Mouse (Mus musculus) thymus, postnatal 4 days (tissue): ENCODE data around the gene Cdk6.
"Not testable (repeated sequence)": the region's sequence is repeated elsewhere in the genome, so short reads cannot be mapped to it uniquely, and the experiment has no call there.

Source experiments
- DNase-seq: peaks from one replicate; pipeline ENCODE4 v3.0.0; 2021

Cdk6 gene

DNA sequence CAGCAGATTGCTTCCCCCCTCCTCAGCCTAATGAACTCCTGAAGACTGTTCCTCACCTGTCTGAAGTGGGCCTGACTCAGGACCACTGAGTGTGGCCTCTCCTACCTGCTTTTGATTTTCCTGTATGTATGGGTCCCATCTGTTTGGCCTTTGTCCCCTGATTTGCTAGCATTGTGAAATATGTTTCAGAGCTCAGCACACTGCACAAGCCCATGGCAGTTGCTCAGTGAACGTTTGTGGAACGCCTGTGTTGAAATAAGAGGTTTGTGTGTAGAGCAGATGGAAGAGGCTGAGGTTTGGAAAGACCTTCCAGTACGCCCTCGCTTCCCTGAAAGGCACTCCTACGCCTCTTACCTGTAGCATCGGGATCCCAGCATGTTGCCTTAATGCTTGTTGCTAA, 98.1 kb downstream of the Cdk6 start:
- DNase-seq, result not testable (repeated sequence)

DNA sequence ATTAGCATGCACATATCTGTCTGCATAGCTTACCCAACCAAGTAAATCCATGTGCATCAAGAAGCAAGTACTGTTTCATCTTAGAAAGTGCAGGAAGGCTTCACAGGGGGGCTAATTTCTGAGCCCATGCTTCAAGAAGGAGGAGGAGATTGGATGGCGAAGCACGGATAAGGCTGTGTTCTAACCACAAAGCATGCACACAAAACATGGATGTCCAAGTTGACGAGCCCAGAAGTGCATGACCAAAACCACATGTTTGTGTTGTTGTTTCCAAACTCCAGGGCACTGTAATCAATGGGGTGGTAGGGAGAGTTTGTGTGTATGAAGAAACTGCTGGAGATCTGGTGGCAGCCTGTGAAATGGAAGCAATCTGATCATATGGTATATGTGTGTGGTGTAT, 101.2 kb downstream of the Cdk6 start:
- DNase-seq, result not testable (repeated sequence)

DNA sequence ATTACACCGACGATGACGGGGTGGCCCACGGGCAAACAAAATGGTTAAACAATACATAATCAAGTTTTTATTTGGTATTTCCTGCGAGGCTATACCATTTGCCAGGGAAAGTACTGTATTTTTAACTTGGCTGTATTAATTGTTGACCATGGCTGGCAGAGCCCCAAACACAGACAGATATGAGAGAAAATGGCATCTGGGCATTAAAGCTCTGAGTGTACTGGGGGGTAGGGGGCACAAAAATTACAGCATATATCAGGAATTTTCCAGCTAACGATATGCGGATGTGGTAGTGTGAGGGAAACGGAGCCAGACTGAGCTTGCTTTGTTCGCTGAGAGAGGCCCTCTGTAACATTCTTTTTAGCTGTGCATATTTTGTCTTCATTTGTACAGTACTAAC, 109.9 kb downstream of the Cdk6 start:
- DNase-seq, result not testable (repeated sequence)

DNA sequence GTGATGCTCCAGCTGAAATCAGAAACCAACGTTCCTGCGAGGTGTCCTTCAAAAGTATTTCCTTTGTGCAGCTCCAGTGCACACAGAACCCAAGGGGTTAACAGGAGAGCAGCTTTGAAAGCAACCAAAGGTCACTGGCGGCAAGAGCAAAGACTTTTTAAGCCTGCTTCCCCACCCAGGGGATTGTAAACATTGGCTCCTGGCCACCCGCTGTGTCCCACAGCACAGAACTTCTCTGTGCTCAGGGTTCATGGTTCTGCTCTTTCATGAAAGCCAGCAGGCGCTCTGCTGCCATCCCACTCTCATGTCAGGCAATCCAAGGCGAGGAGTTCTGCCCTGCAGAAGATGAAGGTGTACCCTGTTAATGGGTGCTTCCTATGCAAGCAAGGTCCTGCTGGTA, 112.7 kb downstream of the Cdk6 start:
- DNase-seq, result not testable (repeated sequence)

DNA sequence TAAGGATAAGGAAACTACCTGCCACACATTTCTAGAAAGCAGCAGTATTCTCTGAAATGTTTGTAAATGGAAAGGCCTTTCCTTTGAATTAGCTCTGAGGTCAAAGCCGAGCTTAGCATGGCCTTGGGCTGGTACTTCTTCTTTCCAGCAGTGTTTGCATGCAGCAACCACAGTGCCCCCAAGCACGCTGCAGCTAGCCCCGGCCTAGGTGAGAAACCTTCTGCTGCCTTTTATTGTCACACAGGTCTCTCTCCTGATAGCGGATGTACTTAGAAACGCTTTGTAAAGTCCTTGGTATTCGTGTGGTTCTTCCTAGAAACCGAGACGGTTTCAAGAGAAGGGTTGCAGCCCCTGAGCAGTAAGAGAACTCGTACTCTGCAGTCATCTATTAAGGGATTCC, 119.6 kb downstream of the Cdk6 start:
- DNase-seq, result peak; percentile 21

DNA sequence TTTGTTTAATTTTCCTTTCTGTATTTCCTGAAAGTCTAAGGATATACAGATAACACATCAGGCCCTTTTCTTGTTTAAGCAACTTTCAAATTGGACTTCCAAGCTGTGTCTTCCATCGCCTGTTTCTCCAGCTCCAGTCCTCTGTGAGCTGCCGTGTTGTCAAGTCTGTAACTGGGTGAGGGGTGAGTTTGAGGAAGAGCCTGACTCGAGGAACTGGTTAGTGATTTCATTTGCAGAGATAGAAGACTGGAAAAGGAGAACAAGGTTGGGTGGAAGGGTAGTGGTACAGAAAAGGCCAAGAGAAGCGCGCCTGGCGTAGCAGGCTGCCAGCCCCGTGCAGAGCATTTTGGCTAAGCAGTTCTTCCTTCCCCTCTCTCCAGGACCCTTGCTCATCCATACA, 120.1 kb downstream of the Cdk6 start:
- no peak for DNase-seq

DNA sequence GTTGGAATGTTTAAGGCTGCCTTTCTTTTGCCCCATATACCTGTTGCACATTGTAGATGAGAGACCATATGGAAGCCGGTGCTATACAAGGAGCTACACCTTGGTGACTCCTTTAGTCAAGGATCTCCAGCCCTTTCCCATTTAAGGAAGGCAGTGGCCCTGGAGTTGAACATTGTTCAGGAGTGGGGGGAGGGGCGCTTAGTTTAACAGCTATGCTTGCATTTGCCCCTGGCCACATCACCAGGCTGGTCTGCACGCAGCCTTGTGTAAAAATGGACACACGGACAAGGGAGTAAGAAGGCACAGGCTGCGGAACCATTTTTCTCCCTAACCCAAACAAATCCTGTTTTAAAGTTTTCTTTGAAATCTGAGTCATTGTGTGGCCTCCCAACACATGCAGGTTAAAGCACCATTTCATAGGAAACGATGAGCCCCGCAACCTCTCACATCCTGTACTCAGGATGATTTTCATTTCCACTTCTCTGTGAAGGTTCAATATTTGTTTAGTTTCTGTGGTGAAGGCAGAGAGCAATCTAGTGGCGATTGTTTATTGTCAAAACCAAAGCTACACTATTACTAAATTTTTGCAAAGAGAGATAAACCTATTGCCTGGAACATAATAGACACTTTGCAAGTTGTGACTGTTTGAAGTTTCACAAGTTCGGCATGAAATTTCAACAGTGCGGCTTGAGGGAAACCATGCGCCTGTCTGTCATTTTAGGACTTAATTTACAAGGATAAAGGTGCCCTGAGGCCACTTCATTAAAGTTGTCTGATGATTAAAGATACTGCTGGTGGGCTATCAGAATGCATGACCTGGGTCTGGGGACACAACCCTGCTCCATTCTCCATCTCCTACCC, 121.8 kb downstream of the Cdk6 start:
- no peak for DNase-seq

DNA sequence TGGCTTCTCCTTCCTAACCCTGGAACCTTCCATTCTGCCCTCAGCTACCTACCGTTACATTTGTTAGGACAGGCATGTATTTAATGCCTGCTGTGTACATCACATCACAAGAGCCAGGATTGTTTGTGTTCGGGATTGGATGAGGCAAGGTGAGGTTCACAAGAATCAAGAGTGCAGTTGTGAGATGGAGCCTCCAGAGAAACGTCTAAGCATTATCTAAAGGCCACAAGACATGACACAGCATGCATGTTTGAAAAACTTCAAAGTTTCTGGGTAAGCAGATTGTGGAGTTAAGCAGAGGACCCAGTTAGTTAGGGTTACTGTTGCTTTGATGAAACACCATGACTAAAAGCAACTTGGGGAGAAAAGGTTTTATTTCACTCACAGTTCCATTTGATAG, 122.5 kb downstream of the Cdk6 start:
- no peak for DNase-seq

DNA sequence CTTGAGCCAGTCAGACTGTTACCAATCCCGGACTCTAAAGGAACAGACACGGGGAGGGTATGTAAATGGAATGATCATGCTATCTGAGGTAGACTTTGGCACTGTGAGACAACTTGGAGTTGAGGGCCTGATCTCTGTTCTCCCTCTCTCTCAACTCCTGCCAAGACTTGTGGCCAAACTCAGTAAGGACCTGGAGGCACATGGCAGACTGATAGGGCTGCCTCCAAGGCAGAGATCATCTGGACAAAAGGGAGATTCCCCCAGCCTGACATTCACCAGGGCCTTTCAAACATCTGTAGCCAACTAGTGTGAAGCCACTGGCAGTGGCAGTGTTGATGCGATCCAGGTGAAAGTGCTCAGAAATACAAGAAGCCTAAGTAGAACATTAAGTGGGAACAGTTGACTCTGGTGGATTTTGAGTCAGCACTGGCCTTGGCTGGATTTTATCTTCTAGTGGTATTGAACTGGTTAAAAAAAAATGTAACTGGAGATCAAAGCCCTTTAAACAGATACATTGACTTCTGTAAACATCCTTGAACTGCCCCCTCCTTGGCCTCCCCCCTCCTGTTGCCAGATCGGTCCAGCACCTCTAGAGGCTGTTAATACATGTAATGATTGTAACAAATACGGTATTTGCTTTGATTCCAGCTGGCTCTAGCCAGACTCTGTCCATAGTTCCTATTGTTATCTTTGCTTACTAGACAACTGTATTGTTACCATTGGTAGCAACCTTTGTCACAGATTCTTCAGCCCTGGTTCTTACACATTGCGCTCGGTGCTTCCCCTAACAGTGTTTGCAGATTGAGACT, 125.0 kb downstream of the Cdk6 start:
- no peak for DNase-seq

DNA sequence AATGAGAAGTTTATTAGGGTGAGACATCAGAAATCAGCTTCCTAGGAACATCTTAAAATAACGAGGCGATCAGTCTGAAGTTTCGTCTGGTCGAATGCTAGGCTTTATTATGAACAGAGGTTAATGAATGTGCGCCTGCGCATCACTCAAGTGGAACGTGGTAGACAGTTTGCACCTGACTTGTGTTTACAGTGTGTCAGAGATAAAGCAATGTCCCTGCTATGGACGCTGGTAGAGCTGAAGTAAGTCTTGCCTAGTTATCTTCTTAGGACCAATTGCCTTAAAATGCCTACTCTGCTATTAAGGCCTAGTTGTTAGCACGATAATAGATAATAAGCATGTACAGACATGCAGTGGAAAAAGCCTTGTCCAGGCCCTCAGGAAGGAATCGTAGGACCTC, 129.6 kb downstream of the Cdk6 start:
- DNase-seq, result no peak

DNA sequence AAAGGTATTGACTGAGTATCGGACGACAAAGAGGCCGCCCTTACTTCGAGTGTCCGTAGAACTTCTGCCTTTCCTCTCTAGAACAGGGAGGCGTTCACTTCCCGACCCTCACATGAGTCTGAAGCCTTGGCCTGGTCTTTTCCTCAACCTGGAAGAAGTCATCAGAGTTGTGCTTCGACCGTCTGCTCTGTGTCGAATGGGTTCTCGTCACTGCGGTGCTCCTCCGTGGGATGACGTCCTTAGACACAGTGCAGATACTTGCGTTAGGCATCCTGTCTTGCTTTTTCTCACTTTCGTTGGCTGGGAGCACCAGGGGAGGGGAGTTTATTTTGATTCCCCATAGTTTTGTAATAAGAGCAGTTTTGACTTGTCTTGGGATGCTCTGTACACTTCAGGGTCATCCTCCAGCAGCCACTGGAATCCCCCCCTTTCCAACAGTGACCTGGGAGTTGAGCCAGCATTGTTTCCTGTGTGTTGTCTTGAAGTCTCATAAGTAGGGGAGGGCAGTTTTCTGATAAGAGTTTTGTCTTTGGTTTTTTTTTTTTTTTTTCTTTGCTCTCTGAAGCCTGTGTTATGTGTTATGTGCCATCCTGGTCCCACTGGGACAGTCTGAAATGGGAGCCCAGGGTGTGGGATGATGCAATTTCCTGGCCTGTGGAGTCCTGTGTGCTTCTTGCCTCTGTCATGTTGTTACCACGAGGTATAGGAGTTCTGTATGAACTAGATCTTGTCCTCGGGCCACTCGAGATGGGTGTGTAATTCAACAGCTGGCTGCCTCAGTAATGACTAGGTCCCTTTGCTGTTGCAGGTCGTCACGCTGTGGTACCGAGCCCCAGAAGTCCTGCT, 131.2 kb downstream of the Cdk6 start:
- no peak for DNase-seq

DNA sequence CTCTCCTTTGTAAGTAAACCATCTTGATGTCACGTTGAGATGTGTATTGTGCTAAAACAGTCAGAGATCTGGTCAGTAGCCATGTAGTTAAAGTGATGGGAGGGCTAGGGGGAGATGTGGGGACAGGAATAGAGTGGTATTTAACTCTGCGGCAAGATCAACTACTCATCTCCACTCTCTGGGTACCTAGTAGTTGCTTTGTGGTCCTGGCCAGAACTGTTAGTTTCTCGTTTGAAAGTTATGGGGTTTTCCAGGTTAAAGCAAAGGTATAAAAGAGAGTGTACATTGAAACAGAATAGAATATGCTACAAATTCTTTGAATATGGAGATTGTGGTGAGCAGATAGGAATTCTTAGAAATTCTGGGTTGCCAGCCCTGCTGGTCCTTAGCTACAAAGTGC, 136.4 kb downstream of the Cdk6 start:
- no peak for DNase-seq

DNA sequence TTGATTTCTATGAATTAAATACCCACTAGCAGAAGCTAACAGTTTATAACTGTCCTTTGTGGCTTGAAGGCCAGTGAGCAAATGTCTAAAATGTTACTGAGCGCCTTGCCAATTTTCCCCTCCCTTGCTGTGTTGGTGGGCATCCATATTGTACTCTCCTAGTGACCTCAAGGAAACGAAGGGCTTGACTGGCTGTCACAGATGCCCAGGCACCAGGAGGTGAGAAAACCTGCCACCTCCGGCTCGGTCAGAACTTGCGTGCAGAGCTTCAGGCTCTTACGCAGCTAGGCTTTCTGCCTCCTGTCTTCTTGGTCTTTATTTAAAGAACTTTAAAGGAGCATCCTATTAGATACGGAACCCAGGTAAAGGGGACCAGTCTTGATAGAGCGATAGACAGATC, 136.9 kb downstream of the Cdk6 start:
- no peak for DNase-seq

DNA sequence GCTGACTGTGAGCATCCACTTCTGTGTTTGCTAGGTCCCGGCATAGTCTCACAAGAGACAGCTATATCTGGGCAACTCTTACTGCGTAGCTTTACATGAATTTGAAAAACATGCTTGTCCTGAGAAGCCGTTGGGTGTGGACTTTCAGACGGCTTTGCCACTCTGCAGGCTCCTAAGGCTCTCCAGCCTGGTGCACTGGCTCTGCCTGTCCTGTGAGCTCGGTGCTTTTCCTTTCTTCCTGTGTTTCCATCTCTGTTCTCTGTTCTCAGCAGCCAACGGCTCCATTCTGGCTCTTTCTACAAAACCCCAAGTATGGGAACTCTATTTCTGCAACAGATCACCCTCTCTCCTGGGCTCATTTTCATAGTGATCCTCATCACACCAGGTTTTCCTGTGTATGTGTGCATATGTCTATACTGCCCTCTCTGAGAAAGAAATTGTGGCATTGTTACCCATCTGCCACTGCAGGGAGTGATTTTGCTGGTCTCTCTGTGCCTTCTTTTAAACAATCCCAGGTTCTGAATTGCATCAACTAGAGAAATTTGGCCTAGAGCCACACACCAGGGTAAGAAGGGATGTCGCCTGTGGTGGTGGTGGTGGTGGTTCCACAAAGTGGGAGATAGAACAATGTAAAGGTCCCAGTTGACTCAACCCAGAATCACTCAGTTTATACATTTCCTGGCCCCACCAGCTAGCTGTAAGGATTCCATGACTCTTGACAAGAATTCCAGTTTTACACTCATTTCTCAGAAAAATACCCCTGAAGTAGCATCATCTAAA, 137.9 kb downstream of the Cdk6 start:
- DNase-seq, result no peak

DNA sequence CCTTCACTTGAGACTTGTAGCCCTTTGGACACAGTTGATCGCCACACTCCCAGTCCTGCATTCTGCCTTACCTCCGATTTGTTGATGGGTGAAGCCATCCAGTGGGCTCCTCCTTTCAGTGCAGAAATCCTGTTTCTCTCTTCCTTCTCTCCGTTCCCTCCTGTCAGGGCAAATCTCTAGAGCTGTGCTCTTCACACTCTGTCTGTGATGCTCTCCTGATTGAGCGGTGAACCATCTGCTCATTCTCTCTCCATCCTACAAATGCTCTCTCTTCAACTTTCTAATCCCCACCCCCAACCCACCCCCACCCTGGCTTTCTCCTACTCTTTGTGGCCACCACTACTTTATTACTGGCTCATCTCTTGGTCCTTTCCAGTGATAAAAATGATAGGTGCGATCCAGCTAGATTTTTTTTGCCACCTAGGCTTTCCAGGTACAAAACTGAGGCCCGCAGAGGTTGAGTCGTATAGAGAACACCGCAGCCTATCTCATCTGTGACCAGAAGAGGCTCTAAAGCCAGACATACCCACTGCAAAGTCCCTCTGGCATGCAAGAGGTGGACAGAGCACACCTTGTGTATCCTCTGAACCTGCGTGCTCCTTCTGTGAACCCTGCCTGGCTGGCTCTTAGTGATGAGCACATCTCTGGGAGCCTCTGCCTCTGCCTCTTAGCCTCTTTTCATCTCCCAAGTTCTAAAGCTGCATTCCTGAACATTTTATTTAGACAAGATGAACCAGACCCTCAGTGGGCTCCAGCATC, 139.5 kb downstream of the Cdk6 start:
- no peak for DNase-seq

DNA sequence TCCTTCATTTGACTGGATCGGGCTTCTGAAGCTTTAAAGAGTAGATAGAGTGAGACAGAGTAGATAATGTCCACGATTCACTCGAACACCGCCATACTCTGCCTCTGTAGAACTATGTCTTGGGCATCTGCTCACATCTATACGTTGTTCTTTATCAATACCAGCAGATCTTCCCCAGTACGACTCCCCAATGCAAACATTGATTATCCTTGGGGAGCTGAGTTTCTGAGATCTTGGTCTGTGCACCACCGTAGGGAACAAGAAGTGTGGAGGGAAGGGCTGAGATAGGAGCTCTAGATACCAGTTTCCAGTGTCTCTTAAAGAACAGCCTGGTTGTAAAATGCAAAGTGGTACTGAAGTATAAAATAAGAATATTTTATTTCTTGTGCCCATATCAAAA, 141.2 kb downstream of the Cdk6 start:
- DNase-seq, result no peak

DNA sequence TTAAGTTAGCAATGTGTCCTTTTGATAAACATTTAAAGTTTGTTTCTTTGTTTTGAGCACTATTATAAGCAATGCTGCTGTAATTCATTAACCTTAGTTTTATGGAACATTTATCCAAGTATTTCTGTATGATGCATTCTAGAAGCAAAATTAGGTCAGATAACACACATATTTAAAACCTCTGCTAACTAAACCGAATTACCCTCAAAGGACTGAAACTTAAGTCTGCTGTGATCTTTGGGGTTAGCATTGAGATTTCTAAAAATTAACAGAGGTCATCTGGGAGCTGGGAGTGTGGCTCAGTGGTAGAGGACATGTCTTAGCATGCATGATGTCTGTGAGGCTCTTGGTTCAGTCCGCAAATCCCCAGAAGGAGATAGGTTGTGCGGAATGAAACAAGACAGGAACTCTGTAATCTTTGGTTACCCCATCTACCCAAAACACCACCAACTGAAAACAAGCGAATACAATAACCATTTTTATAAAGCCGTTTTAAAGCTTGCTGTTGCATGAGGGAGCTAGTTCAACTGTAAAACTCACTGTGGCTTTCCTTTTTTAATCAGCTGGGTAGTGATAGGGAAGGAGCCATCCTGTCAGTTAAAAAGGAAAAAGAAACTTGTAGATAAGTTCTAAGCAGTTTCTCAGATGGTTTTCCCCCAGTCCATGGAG, 141.9 kb downstream of the Cdk6 start:
- DNase-seq, result no peak

DNA sequence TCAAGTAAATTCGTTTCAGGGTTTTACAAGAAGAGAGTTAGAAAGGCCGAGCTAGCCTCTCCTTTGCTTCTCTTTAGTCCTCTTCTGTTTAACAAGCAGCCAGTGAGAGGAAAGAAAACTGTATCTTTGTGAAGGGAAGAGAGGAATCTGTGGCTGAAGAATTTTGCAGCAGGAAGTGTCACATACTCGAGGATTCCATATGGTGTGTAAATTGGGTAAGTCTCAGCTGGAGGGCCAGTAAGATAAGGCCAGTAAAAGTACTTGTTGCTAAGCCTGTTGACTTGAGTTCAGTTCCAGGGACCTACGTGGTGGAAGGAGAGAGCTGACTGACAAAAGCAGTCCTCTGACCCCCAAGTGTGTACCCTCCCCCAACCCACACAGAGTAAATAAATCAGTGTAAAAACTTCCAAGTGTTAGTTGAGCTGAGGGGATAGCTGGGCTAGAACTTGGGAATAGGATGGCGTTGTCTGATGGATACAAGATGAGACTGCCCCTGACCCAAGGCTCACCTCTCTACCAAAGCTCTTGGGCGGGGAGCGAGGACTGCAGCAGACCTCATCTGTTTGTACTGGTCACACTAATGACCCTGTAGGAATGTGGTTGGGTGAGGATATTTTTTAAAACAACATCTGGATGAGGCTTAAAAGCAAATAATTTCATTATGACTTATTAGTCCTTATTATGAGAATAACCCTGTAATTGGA, 145.4 kb downstream of the Cdk6 start:
- no peak for DNase-seq

DNA sequence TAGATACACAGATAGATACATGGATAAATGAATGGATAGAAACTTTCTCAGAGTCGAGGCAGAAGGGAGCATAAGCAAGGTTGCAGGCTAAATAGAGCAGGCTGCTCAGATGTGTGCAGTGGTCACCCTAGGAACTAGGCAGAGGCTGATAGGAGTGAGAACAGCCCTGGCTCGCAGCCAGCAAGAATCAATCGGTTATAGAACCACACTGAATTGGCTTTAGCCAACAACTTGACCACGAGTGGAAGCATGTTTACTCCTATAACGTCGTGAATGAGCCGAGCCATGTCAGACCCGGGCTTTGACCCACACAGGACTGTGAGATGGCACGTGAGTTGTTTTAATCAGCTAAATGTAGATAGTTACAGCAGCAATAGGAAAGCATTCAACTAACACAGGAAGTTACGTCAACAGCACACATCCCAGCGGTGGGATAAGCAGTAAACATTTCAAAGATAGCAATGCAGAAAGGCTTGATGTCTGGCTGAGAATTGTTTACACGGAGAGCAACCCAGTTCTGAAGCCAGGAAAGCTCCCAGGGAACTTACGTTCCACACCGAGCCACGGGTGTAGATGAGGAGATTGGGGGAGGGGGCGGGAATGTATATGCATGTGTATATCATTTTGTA, 147.0 kb downstream of the Cdk6 start:
- DNase-seq, result no peak

DNA sequence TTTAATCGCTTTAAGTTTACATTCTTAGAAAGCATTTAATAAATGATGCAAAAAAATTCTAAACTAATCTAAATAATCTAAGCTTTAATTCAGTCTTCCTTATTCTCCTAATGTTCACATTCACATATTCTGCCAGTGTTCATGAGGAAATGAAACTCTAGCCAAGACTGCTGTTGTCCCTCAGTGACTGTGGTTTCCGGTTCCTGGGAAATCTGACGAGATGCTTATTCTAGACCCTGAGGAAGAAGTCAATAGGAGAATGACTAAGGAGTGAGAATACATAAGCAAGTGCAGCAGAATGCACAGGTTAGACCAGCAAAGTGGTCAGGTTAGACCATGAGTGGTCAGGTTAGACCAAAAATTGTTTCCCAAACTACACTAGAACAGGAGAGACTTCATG, 149.1 kb downstream of the Cdk6 start:
- no peak for DNase-seq
